Mouse (Mus musculus) liver, embryonic 13.5 days (tissue): ENCODE data around the gene Wwox. TPM values are rescaled to one million over a fixed set of nuclear protein-coding genes. Genes with fewer than 3 reads are reported as not detected.

Source experiments
- ATAC-seq: fragments of 200-750 bp; cut with Nextera tagmentation; 2 replicates; pipeline ENCODE4 v1.8.0; 2017; ENCODE audit warnings: low read depth, mild to moderate bottlenecking, moderate number of reproducible peaks, moderate library complexity
- DNase-seq: peaks from one replicate; pipeline ENCODE4 v3.0.0; 2022
- H3K27ac ChIP-seq: fragments of 300-500 bp; sonication (generic); 2 replicates; pipeline ENCODE4 v1.5.1; 2015; ENCODE audit warnings: moderate library complexity, mild to moderate bottlenecking, inconsistent platforms
- H3K27me3 ChIP-seq: fragments of 300-500 bp; sonication (generic); 2 replicates; pipeline ENCODE4 v1.6.1; 2015; ENCODE audit warnings: mild to moderate bottlenecking, inconsistent platforms
- H3K36me3 ChIP-seq: fragments of 300-500 bp; sonication (generic); 2 replicates; pipeline ENCODE4 v1.6.1; 2015; ENCODE audit warnings: mild to moderate bottlenecking, inconsistent platforms
- H3K4me1 ChIP-seq: fragments of 300-500 bp; sonication (generic); replicated peaks from 2 replicates; pipeline ENCODE4 v1.6.1; 2015; ENCODE audit warnings: inconsistent platforms
- H3K4me2 ChIP-seq: fragments of 300-500 bp; sonication (generic); 2 replicates; pipeline ENCODE4 v1.6.1; 2015; ENCODE audit warnings: inconsistent platforms, mild to moderate bottlenecking, moderate library complexity
- H3K4me3 ChIP-seq: fragments of 300-500 bp; sonication (generic); replicated peaks from 2 replicates; pipeline ENCODE4 v1.5.1; 2015; ENCODE audit warnings: mild to moderate bottlenecking, inconsistent platforms
- H3K9ac ChIP-seq: fragments of 300-500 bp; sonication (generic); 2 replicates; pipeline ENCODE4 v1.6.1; 2015; ENCODE audit warnings: mild to moderate bottlenecking, inconsistent platforms
- H3K9me3 ChIP-seq: fragments of 300-500 bp; sonication (generic); replicated peaks from 2 replicates; pipeline ENCODE4 v1.6.1; 2016; ENCODE audit warnings: inconsistent platforms
- whole genome bisulfite sequencing: fragments of 180-500 bp; shearing (Covaris S2); methylation state at CpG from one replicate; pipeline ENCODE4 v1.1.7; 2015; ENCODE audit not compliant: insufficient replicate concordance; 5-methylcytosine and 5-hydroxymethylcytosine counted together
- polyA plus RNA-seq: library from polyadenylated mRNA; unstranded; fragments of >200 nt; fragmentation: Nextera tagmentation; extraction: Ambion mirVana; gene quantifications from 2 replicates; pipeline ENCODE4 v1.2.1, GENCODE M21; 2015

The Wwox gene
- polyA plus RNA-seq, 1 experiment from 2014 or later = 4.0 TPM

GRCm38 (mm10) chr8:115161520-115161919 is 722.1 kb downstream of the Wwox start:
- H3K36me3 ChIP-seq = no peaks in the 10 kb centered on the region
- ATAC-seq (no peak), DNase-seq (no peak)
- no peak overlapping the region for H3K27ac ChIP-seq
- H3K9me3 ChIP-seq = no peaks in the 10 kb centered on the region
- H3K4me1 ChIP-seq = 0 out of 2 replicates have a peak, but pooled peaks cover 6% of the 10 kb centered on the region
- H3K27me3 ChIP-seq = peaks cover 39% of the 10 kb centered on the region
- no peak overlapping the region for H3K4me2 ChIP-seq
- no peak overlapping the region for H3K4me3 ChIP-seq
- no peak overlapping the region for H3K9ac ChIP-seq
- WGBS = 73% methylated on average over 9 of the region's 9 CpGs

- no peak for DNase-seq
- H3K27ac ChIP-seq = no peak overlapping the region
- no peak overlapping the region for H3K9ac ChIP-seq
- 0 out of 2 replicates have a peak, but pooled peaks cover 3% of the 10 kb centered on the region for H3K4me1 ChIP-seq
- ATAC-seq = no peak
- H3K9me3 ChIP-seq = no peaks in the 10 kb centered on the region
- no peaks in the 10 kb centered on the region for H3K36me3 ChIP-seq
- H3K4me2 ChIP-seq = no peak overlapping the region
- H3K4me3 ChIP-seq = no peak overlapping the region
- WGBS = 13% methylated on average over 13 of the region's 13 CpGs
- peaks cover 19% of the 10 kb centered on the region for H3K27me3 ChIP-seq
These were observed 725.4 kb downstream of the Wwox start for GRCm38 (mm10) chr8:115164872-115165271.

- no peaks in the 10 kb centered on the region for H3K4me1 ChIP-seq
- no peak overlapping the region for H3K4me3 ChIP-seq
- 64% methylated on average over 14 of the region's 14 CpGs for WGBS
- no peak overlapping the region for H3K27ac ChIP-seq
- H3K36me3 ChIP-seq = no peaks in the 10 kb centered on the region
- H3K9me3 ChIP-seq = no peaks in the 10 kb centered on the region
- no peak overlapping the region for H3K4me2 ChIP-seq
- ATAC-seq = no peak
- no peaks in the 10 kb centered on the region for H3K27me3 ChIP-seq
- H3K9ac ChIP-seq = no peak overlapping the region
- no peak for DNase-seq
These were observed 734.2 kb downstream of the Wwox start for GRCm38 (mm10) chr8:115173634-115174081.

GRCm38 (mm10) chr8:115185431-115185964 is 746.0 kb downstream of the Wwox start:
- DNase-seq = no peak
- H3K4me3 ChIP-seq = no peak overlapping the region
- H3K4me2 ChIP-seq = no peak overlapping the region
- no peak overlapping the region for H3K27ac ChIP-seq
- no peaks in the 10 kb centered on the region for H3K36me3 ChIP-seq
- H3K9ac ChIP-seq = no peak overlapping the region
- H3K4me1 ChIP-seq = no peaks in the 10 kb centered on the region
- H3K27me3 ChIP-seq = no peaks in the 10 kb centered on the region
- no peak for ATAC-seq
- H3K9me3 ChIP-seq = no peaks in the 10 kb centered on the region
- WGBS = 46% methylated on average over 6 of the region's 6 CpGs

- 71% methylated on average over 13 of the region's 13 CpGs for WGBS
- DNase-seq (no peak), ATAC-seq (no peak)
- no peak overlapping the region for H3K27ac ChIP-seq
- no peaks in the 10 kb centered on the region for H3K4me1 ChIP-seq
- H3K4me3 ChIP-seq = no peak overlapping the region
- no peak overlapping the region for H3K4me2 ChIP-seq
- H3K27me3 ChIP-seq = no peaks in the 10 kb centered on the region
- H3K9me3 ChIP-seq = no peaks in the 10 kb centered on the region
- no peak overlapping the region for H3K9ac ChIP-seq
- no peaks in the 10 kb centered on the region for H3K36me3 ChIP-seq
These were observed 746.8 kb downstream of the Wwox start for GRCm38 (mm10) chr8:115186121-115186811.

GRCm38 (mm10) chr8:115186882-115187281 is 747.4 kb downstream of the Wwox start:
- H3K27me3 ChIP-seq = no peaks in the 10 kb centered on the region
- H3K4me3 ChIP-seq = no peak overlapping the region
- ATAC-seq (no peak), DNase-seq (no peak)
- no peak overlapping the region for H3K9ac ChIP-seq
- no peak overlapping the region for H3K27ac ChIP-seq
- WGBS = 73% methylated on average over 1 of the region's 2 CpGs
- no peaks in the 10 kb centered on the region for H3K4me1 ChIP-seq
- H3K4me2 ChIP-seq = no peak overlapping the region
- no peaks in the 10 kb centered on the region for H3K36me3 ChIP-seq
- no peaks in the 10 kb centered on the region for H3K9me3 ChIP-seq

- no peaks in the 10 kb centered on the region for H3K36me3 ChIP-seq
- ATAC-seq (no peak), DNase-seq (no peak)
- 0 out of 2 replicates have a peak, but pooled peaks cover under 1% of the 10 kb centered on the region for H3K4me1 ChIP-seq
- no peaks in the 10 kb centered on the region for H3K9me3 ChIP-seq
- WGBS = 56% methylated on average over 4 of the region's 4 CpGs
- H3K4me3 ChIP-seq = no peak overlapping the region
- no peak overlapping the region for H3K4me2 ChIP-seq
- no peak overlapping the region for H3K9ac ChIP-seq
- no peak overlapping the region for H3K27ac ChIP-seq
- H3K27me3 ChIP-seq = no peaks in the 10 kb centered on the region
These were observed 749.0 kb downstream of the Wwox start for GRCm38 (mm10) chr8:115188446-115188845.

GRCm38 (mm10) chr8:115189836-115190235 is 750.4 kb downstream of the Wwox start:
- WGBS = 35% methylated on average over 11 of the region's 11 CpGs
- Histone ChIP-seq H3K9ac (no peak overlapping the region), H3K4me2 (no peak overlapping the region), H3K27ac (no peak overlapping the region), H3K4me1 (0 out of 2 replicates have a peak, but pooled peaks cover 5% of the 10 kb centered on the region), H3K27me3 (no peaks in the 10 kb centered on the region), H3K9me3 (no peaks in the 10 kb centered on the region), H3K36me3 (no peaks in the 10 kb centered on the region), H3K4me3 (no peak overlapping the region)
- ATAC-seq (no peak), DNase-seq (no peak)

- ATAC-seq (no peak), DNase-seq (no peak)
- no peak overlapping the region for H3K4me3 ChIP-seq
- no peaks in the 10 kb centered on the region for H3K36me3 ChIP-seq
- no peak overlapping the region for H3K27ac ChIP-seq
- no peaks in the 10 kb centered on the region for H3K27me3 ChIP-seq
- H3K9me3 ChIP-seq = no peaks in the 10 kb centered on the region
- no peak overlapping the region for H3K9ac ChIP-seq
- 42% methylated on average over 2 of the region's 2 CpGs for WGBS
- no peak overlapping the region for H3K4me2 ChIP-seq
- H3K4me1 ChIP-seq = 0 out of 2 replicates have a peak, but pooled peaks cover 5% of the 10 kb centered on the region
These were observed 754.3 kb downstream of the Wwox start for GRCm38 (mm10) chr8:115193767-115194166.

- Histone ChIP-seq H3K9me3 (no peaks in the 10 kb centered on the region), H3K36me3 (no peaks in the 10 kb centered on the region), H3K27ac (no peak overlapping the region), H3K4me2 (no peak overlapping the region), H3K4me1 (0 out of 2 replicates have a peak, but pooled peaks cover 5% of the 10 kb centered on the region), H3K27me3 (peaks cover 11% of the 10 kb centered on the region; the same call in 1 of the 2 replicates), H3K4me3 (no peak overlapping the region), H3K9ac (no peak overlapping the region)
- 78% methylated on average over 10 of the region's 10 CpGs for WGBS
- ATAC-seq = no peak
- DNase-seq = no peak
These were observed 755.9 kb downstream of the Wwox start for GRCm38 (mm10) chr8:115195334-115195733.

GRCm38 (mm10) chr8:115196859-115197258 is 757.4 kb downstream of the Wwox start:
- Histone ChIP-seq H3K36me3 (no peaks in the 10 kb centered on the region), H3K9me3 (no peaks in the 10 kb centered on the region), H3K4me3 (no peak overlapping the region), H3K4me2 (no peak overlapping the region), H3K9ac (no peak overlapping the region), H3K27ac (no peak overlapping the region), H3K4me1 (0 out of 2 replicates have a peak, but pooled peaks cover 5% of the 10 kb centered on the region), H3K27me3 (peaks cover 11% of the 10 kb centered on the region; the same call in 1 of the 2 replicates)
- 41% methylated on average over 2 of the region's 2 CpGs for WGBS
- DNase-seq (no peak), ATAC-seq (no peak)

GRCm38 (mm10) chr8:115199204-115199603 is 759.7 kb downstream of the Wwox start:
- Histone ChIP-seq H3K9me3 (no peaks in the 10 kb centered on the region), H3K4me1 (no peaks in the 10 kb centered on the region), H3K36me3 (no peaks in the 10 kb centered on the region), H3K4me2 (no peak overlapping the region), H3K27ac (no peak overlapping the region), H3K27me3 (peaks cover 11% of the 10 kb centered on the region; the same call in 1 of the 2 replicates), H3K9ac (no peak overlapping the region), H3K4me3 (no peak overlapping the region)
- ATAC-seq (no peak), DNase-seq (no peak)
- 33% methylated on average over 4 of the region's 4 CpGs for WGBS
